Mouse (Mus musculus): Measurements from ENCODE around the gene Ticam1.
A peak's percentile ranks its signal among the peaks of the same experiment; 100 is the strongest.

DNA sequence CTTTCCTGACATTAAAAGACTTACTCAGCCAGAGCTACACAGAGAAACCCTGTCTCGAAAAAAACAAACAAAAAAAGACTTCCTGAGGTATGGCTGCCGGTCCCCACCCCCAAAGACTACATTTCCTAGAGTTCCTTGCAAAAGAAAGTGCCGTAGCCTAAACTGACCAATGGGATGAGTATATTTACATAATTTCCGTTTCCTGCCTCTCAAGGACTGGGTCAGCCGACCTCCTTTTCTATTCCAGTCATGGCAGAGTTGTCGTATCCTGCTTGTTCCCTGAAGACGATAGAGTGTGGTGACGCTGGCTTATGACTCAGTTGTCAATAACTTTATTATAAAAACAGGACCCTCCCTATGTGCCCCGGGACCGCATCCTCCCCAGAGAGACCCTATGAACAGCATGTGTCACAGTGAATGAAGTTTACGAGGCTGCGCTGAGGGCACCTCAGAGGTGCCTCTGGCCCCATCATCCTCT is 7.4 kb downstream of the Ticam1 start:
- TF ChIP-seq POLR2A (IDR thresholded peaks at IDR 0.05; ENCODE audit: borderline replicate concordance, extremely low read depth, insufficient read depth, insufficient read length, poor library complexity, severe bottlenecking) (0 out of 2 replicates have a peak, but pooled peaks have one; percentile 11), CTCF (IDR thresholded peaks at IDR 0.05; ENCODE audit: borderline replicate concordance, extremely low read depth, insufficient read depth, insufficient read length) (no peak)

Measured in brain, embryonic 14.5 days (tissue).